Mouse (Mus musculus): Measurements from ENCODE around the gene Cmss1. TPM values are rescaled to one million over a fixed set of nuclear protein-coding genes. Genes with fewer than 3 reads are reported as not detected.
A peak's percentile ranks its signal among the peaks of the same experiment; 100 is the strongest.
"Not testable (repeated sequence)": the region's sequence is repeated elsewhere in the genome, so short reads cannot be mapped to it uniquely, and the experiment has no call there.

Gene Cmss1
- polyA plus RNA-seq, 1 experiment, result 2.6 TPM

- WGBS, result 65% methylated on average over 6 of the region's 6 CpGs
- H3K36me3 ChIP-seq (ENCODE audit: control insufficient read depth, insufficient read depth, low read length), result no peaks in the 10 kb centered on the region
- no peak overlapping the region for H3K27ac ChIP-seq (ENCODE audit: insufficient read depth, low read depth, low read length)
Observed at GRCm38 (mm10) chr16:57396249-57396648, 210.4 kb downstream of the Cmss1 start.

DNA sequence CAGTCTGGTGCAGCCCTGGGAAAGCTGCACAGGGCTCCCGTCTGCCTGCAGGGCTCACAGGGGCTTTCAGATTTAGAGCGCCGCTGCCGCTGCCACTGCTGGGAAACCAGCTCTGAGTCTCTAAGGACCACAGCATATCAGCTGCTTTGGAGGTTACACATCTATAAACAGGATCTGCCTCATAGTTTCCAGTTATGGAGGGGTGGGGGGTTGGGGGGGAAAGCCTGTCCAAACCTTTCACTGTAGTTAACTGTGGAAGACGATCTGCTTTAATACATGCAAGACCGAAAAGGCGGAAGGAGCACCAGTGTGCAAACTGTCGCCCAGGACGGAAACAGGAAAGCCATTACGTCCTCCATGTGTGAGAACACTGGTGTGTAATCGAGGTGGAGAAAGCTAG is 213.5 kb downstream of the Cmss1 start:
- Histone ChIP-seq H3K36me3 (ENCODE audit: control insufficient read depth, insufficient read depth, low read length) (no peaks in the 10 kb centered on the region), H3K27me3 (ENCODE audit: control insufficient read depth, insufficient read depth, low read length) (no peaks in the 10 kb centered on the region), H3K27ac (ENCODE audit: insufficient read depth, low read depth, low read length) (peak overlapping the region; percentile 43), H3K4me1 (ENCODE audit: control insufficient read depth, insufficient read depth, insufficient read length, low read length) (no peaks in the 10 kb centered on the region), H3K4me3 (ENCODE audit: low read depth, low read length) (no peak overlapping the region)
- TF ChIP-seq POLR2A (IDR thresholded peaks at IDR 0.05; ENCODE audit: low read depth, low read length) (no peak), CTCF (IDR thresholded peaks at IDR 0.05; ENCODE audit: extremely low read depth, insufficient read length, insufficient replicate concordance, low read depth, low read length) (no peak)
- WGBS, result 64% methylated on average over 11 of the region's 11 CpGs

More at GRCm38 (mm10) chr16:57396249-57396648, 210.4 kb downstream of the Cmss1 start:
- Histone ChIP-seq H3K4me1 (ENCODE audit: control insufficient read depth, insufficient read depth, insufficient read length, low read length) (no peaks in the 10 kb centered on the region), H3K27me3 (ENCODE audit: control insufficient read depth, insufficient read depth, low read length) (no peaks in the 10 kb centered on the region), H3K4me3 (ENCODE audit: low read depth, low read length) (no peak overlapping the region)
- TF ChIP-seq CTCF (IDR thresholded peaks at IDR 0.05; ENCODE audit: extremely low read depth, insufficient read length, insufficient replicate concordance, low read depth, low read length) (no peak), POLR2A (IDR thresholded peaks at IDR 0.05; ENCODE audit: low read depth, low read length) (no peak)

DNA sequence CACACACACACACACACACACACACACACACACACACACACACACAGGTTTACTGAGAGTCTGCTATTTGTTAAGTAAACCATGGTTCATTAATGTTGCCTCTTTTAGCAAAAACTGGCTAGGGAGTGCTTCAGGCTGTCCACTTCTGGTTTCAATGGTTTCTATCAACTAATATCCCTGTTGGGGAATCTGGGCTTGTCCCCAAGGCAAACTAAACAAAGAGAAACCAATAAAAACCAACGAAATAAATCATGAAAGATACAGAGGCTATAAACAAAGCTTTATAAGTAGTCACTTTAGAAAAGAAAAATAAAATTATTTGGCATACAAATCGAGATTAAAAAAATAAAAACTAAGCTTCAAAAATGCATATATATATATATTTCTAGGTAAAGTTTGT is 214.2 kb downstream of the Cmss1 start:
- 37% methylated on average over 2 of the region's 2 CpGs for WGBS
- Histone ChIP-seq H3K4me1 (ENCODE audit: control insufficient read depth, insufficient read depth, insufficient read length, low read length) (no peaks in the 10 kb centered on the region), H3K27me3 (ENCODE audit: control insufficient read depth, insufficient read depth, low read length) (no peaks in the 10 kb centered on the region), H3K36me3 (ENCODE audit: control insufficient read depth, insufficient read depth, low read length) (no peaks in the 10 kb centered on the region), H3K27ac (ENCODE audit: insufficient read depth, low read depth, low read length) (no peak overlapping the region), H3K4me3 (ENCODE audit: low read depth, low read length) (no peak overlapping the region)
- TF ChIP-seq POLR2A (IDR thresholded peaks at IDR 0.05; ENCODE audit: low read depth, low read length) (no peak), CTCF (IDR thresholded peaks at IDR 0.05; ENCODE audit: extremely low read depth, insufficient read length, insufficient replicate concordance, low read depth, low read length) (no peak)

GRCm38 (mm10) chr16:57391171-57391570 is 215.5 kb downstream of the Cmss1 start:
- not testable (repeated sequence) for H3K27ac ChIP-seq (ENCODE audit: insufficient read depth, low read depth, low read length); H3K27me3 ChIP-seq (ENCODE audit: control insufficient read depth, insufficient read depth, low read length); H3K4me1 ChIP-seq (ENCODE audit: control insufficient read depth, insufficient read depth, insufficient read length, low read length); H3K4me3 ChIP-seq (ENCODE audit: low read depth, low read length); H3K36me3 ChIP-seq (ENCODE audit: control insufficient read depth, insufficient read depth, low read length)
- WGBS, result 33% methylated on average over 27 of the region's 39 CpGs

GRCm38 (mm10) chr16:57389566-57390251 is 217.0 kb downstream of the Cmss1 start:
- H3K4me1 ChIP-seq (ENCODE audit: control insufficient read depth, insufficient read depth, insufficient read length, low read length), result no peaks in the 10 kb centered on the region
- no peaks in the 10 kb centered on the region for H3K36me3 ChIP-seq (ENCODE audit: control insufficient read depth, insufficient read depth, low read length)
- no peaks in the 10 kb centered on the region for H3K27me3 ChIP-seq (ENCODE audit: control insufficient read depth, insufficient read depth, low read length)
- H3K27ac ChIP-seq (ENCODE audit: insufficient read depth, low read depth, low read length), result no peak overlapping the region
- no peak for TF ChIP-seq CTCF (IDR thresholded peaks at IDR 0.05; ENCODE audit: extremely low read depth, insufficient read length, insufficient replicate concordance, low read depth, low read length)
- TF ChIP-seq POLR2A (IDR thresholded peaks at IDR 0.05; ENCODE audit: low read depth, low read length), result no peak
- 88% methylated on average over 15 of the region's 15 CpGs for WGBS
- H3K4me3 ChIP-seq (ENCODE audit: low read depth, low read length), result no peak overlapping the region

GRCm38 (mm10) chr16:57384274-57384673 is 222.4 kb downstream of the Cmss1 start:
- Histone ChIP-seq H3K4me1 (ENCODE audit: control insufficient read depth, insufficient read depth, insufficient read length, low read length) (no peaks in the 10 kb centered on the region), H3K36me3 (ENCODE audit: control insufficient read depth, insufficient read depth, low read length) (no peaks in the 10 kb centered on the region), H3K27ac (ENCODE audit: insufficient read depth, low read depth, low read length) (no peak overlapping the region), H3K4me3 (ENCODE audit: low read depth, low read length) (no peak overlapping the region), H3K27me3 (ENCODE audit: control insufficient read depth, insufficient read depth, low read length) (no peaks in the 10 kb centered on the region)
- WGBS, result 90% methylated on average over 2 of the region's 2 CpGs
- no peak for TF ChIP-seq CTCF (IDR thresholded peaks at IDR 0.05; ENCODE audit: extremely low read depth, insufficient read length, insufficient replicate concordance, low read depth, low read length)

GRCm38 (mm10) chr16:57383266-57383971 is 223.2 kb downstream of the Cmss1 start:
- Histone ChIP-seq H3K4me1 (ENCODE audit: control insufficient read depth, insufficient read depth, insufficient read length, low read length) (no peaks in the 10 kb centered on the region), H3K27ac (ENCODE audit: insufficient read depth, low read depth, low read length) (no peak overlapping the region), H3K27me3 (ENCODE audit: control insufficient read depth, insufficient read depth, low read length) (no peaks in the 10 kb centered on the region), H3K36me3 (ENCODE audit: control insufficient read depth, insufficient read depth, low read length) (no peaks in the 10 kb centered on the region), H3K4me3 (ENCODE audit: low read depth, low read length) (no peak overlapping the region)
- TF ChIP-seq POLR2A (IDR thresholded peaks at IDR 0.05; ENCODE audit: low read depth, low read length) (no peak), CTCF (IDR thresholded peaks at IDR 0.05; ENCODE audit: extremely low read depth, insufficient read length, insufficient replicate concordance, low read depth, low read length) (no peak)
- 61% methylated on average over 8 of the region's 8 CpGs for WGBS

All from small intestine, adult 2 months (tissue).